In the genomic region with DNA sequence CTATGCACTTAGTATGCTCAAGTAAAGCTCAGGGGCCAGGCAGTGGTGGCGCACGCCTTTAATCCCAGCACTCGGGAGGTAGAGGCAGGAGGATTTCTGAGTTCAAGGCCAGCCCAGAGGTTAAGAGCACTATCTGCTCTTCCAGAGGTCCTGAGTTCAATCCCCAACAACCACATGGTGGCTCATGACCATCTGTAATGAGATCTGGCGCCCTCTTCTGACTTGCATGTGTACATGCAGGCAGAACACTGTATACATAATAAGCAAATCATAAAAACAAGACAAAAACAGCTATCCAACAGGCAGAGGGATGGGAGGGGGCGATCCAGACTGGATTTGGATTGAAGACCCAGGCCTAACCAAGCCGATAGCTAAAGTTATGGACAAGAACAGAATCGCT, we compare ENCODE assay signal across 11 mouse cellular contexts. TPM values are rescaled to one million over a fixed set of nuclear protein-coding genes. Genes with fewer than 3 reads are reported as not detected.
DNase-seq lines count a peak whose midpoint lies in the region; ATAC-seq and TF ChIP-seq lines count a peak whose summit lies in the region.
"Had no signal": no experiment of that assay in that cellular context is flagged by ENCODE, and none has a peak within 500 bp of the region (broad histone marks: within the 10 kb centered on the region; RNA-seq: fewer than 3 reads in every experiment).

No protein-coding gene starts in this region.

- peak overlapping the region; percentile 70 for H3K27ac ChIP-seq in heart, embryonic 15.5 days
- no peak overlapping the region for H3K27ac ChIP-seq in testis, adult 2 months (ENCODE audit: control insufficient read depth, insufficient read depth, low read depth, low read length)
- peak overlapping the region; percentile 77 for H3K27ac ChIP-seq in embryonic facial prominence, embryonic 15.5 days (replicated peaks)
- H3K27ac ChIP-seq: midbrain, embryonic 10.5 days had no signal

- no peak for DNase-seq in heart, adult 9 months (ENCODE audit: low spot score in 2 of 2)
- DNase-seq in testis, postnatal 10 days (ENCODE audit: low spot score), result no peak
- no peak for DNase-seq in right cerebral cortex, postnatal 36 days (ENCODE audit: low spot score in 2 of 2)
- DNase-seq in layer of hippocampus, postnatal 14 days (ENCODE audit: low spot score in 2 of 2), result no peak
- DNase-seq in kidney, adult 18-20 months, result no peak

- peaks cover 44% of the 10 kb centered on the region for H3K4me1 ChIP-seq in heart, embryonic 15.5 days (replicated peaks)
- peaks cover 11% of the 10 kb centered on the region for H3K4me1 ChIP-seq in testis, adult 2 months (ENCODE audit: control insufficient read depth, insufficient read depth, low read length)
- H3K4me1 ChIP-seq in embryonic facial prominence, embryonic 15.5 days, result peaks cover 21% of the 10 kb centered on the region

- no peaks in the 10 kb centered on the region for H3K36me3 ChIP-seq in heart, embryonic 15.5 days
- no peaks in the 10 kb centered on the region for H3K36me3 ChIP-seq in testis, adult 2 months (ENCODE audit: control insufficient read depth, insufficient read depth, low read length)
- no peaks in the 10 kb centered on the region for H3K36me3 ChIP-seq in embryonic facial prominence, embryonic 15.5 days
- H3K36me3 ChIP-seq: midbrain, embryonic 10.5 days had no signal

- TF ChIP-seq POLR2A in testis, adult 2 months (IDR thresholded peaks at IDR 0.05; ENCODE audit: control insufficient read depth, low read depth, low read length), result no peak

- H3K4me2 ChIP-seq in heart, embryonic 15.5 days, result no peak overlapping the region
- no peak overlapping the region for H3K4me2 ChIP-seq in embryonic facial prominence, embryonic 15.5 days (replicated peaks)

- ATAC-seq in heart, embryonic 15.5 days (replicated peaks; ENCODE audit: insufficient number of reproducible peaks, insufficient read depth, low FRiP score, low read depth), result no peak
- ATAC-seq in embryonic facial prominence, embryonic 15.5 days (ENCODE audit: insufficient number of reproducible peaks, low FRiP score, low TSS enrichment, low read depth), result no peak

- H3K4me3 ChIP-seq in heart, embryonic 15.5 days, result no peak overlapping the region
- no peak overlapping the region for H3K4me3 ChIP-seq in testis, adult 2 months (ENCODE audit: control insufficient read depth, low read depth, low read length)
- H3K4me3 ChIP-seq in embryonic facial prominence, embryonic 15.5 days (replicated peaks), result no peak overlapping the region
- H3K4me3 ChIP-seq: midbrain, embryonic 10.5 days had no signal

- peak; percentile 5; the same call in 1 of the 2 replicates for TF ChIP-seq CTCF in testis, adult 2 months (IDR thresholded peaks at IDR 0.05; ENCODE audit: control insufficient read depth, insufficient read depth, insufficient replicate concordance, low read depth, low read length)

- 77% methylated on average over 7 of the region's 7 CpGs for WGBS in heart, embryonic 15.5 days
- WGBS in embryonic facial prominence, embryonic 15.5 days, result 72% methylated on average over 7 of the region's 7 CpGs

- H3K9ac ChIP-seq in heart, embryonic 15.5 days, result no peak overlapping the region
- no peak overlapping the region for H3K9ac ChIP-seq in embryonic facial prominence, embryonic 15.5 days

- no peaks in the 10 kb centered on the region for H3K9me3 ChIP-seq in heart, embryonic 15.5 days (replicated peaks)
- no peaks in the 10 kb centered on the region for H3K9me3 ChIP-seq in embryonic facial prominence, embryonic 15.5 days (replicated peaks)
- H3K9me3 ChIP-seq: midbrain, embryonic 10.5 days had no signal

- no peaks in the 10 kb centered on the region for H3K27me3 ChIP-seq in heart, embryonic 15.5 days
- no peaks in the 10 kb centered on the region for H3K27me3 ChIP-seq in testis, adult 2 months (ENCODE audit: control insufficient read depth, insufficient read depth, low read length)
- H3K27me3 ChIP-seq in embryonic facial prominence, embryonic 15.5 days, result no peaks in the 10 kb centered on the region

RNA-seq across cellular contexts. Expression of a gene that starts 5.8 kb away (rescaled TPM):
- 1,147 and 1,218 TPM in 2 replicates for polyA plus RNA-seq in heart, embryonic 15.5 days (2015; fragmentation: Nextera tagmentation; extraction: Ambion mirVana)
- polyA plus RNA-seq in testis, adult 2 months (2012; rRNA removed), result 99.1 and 109 TPM in 2 replicates
- polyA plus RNA-seq in embryonic facial prominence, embryonic 15.5 days (2015; fragmentation: Nextera tagmentation; extraction: Ambion mirVana), result 1,563 and 1,577 TPM in 2 replicates
- 1,000 to 10,000 TPM; 1,658 to 1,733 TPM for total RNA-seq in layer of hippocampus, postnatal 14 days (2021)

RNA-seq across cellular contexts. Expression of a gene that starts 15.2 kb away (rescaled TPM):
- polyA plus RNA-seq in heart, embryonic 15.5 days (2015; fragmentation: Nextera tagmentation; extraction: Ambion mirVana), result 75.8 and 98.4 TPM in 2 replicates
- 26.6 and 35.6 TPM in 2 replicates for polyA plus RNA-seq in testis, adult 2 months (2012; rRNA removed)
- 133 and 139 TPM in 2 replicates for polyA plus RNA-seq in embryonic facial prominence, embryonic 15.5 days (2015; fragmentation: Nextera tagmentation; extraction: Ambion mirVana)
- total RNA-seq in layer of hippocampus, postnatal 14 days (2021), result 10 to 100 TPM; 47.3 to 52.8 TPM

RNA-seq across cellular contexts. Expression of a gene that starts 20.6 kb away (rescaled TPM):
- 90.9 and 120 TPM in 2 replicates for polyA plus RNA-seq in heart, embryonic 15.5 days (2015; fragmentation: Nextera tagmentation; extraction: Ambion mirVana)
- 138 and 143 TPM in 2 replicates for polyA plus RNA-seq in testis, adult 2 months (2012; rRNA removed)
- 92.7 and 99.7 TPM in 2 replicates for polyA plus RNA-seq in embryonic facial prominence, embryonic 15.5 days (2015; fragmentation: Nextera tagmentation; extraction: Ambion mirVana)
- 10 to 100 TPM; 17.5 to 22.9 TPM for total RNA-seq in layer of hippocampus, postnatal 14 days (2021)

RNA-seq across cellular contexts. Expression of a gene that starts 23.1 kb away (rescaled TPM):
- 0.16 and 0.24 TPM in 2 replicates for polyA plus RNA-seq in heart, embryonic 15.5 days (2015; fragmentation: Nextera tagmentation; extraction: Ambion mirVana)
- polyA plus RNA-seq in testis, adult 2 months (2012; rRNA removed), result 3.4 and 4.4 TPM in 2 replicates
- polyA plus RNA-seq in embryonic facial prominence, embryonic 15.5 days (2015; fragmentation: Nextera tagmentation; extraction: Ambion mirVana), result 29.9 and 41.1 TPM in 2 replicates
- not detected for total RNA-seq in layer of hippocampus, postnatal 14 days (2021)
- total RNA-seq: layer of hippocampus, adult 18-20 months had no signal
- polyA plus RNA-seq: gonadal fat pad, adult 2 months had no signal

RNA-seq across cellular contexts. Expression of a gene that starts 23.3 kb away (rescaled TPM):
- polyA plus RNA-seq in heart, embryonic 15.5 days (2015; fragmentation: Nextera tagmentation; extraction: Ambion mirVana), result 3.0 and 6.8 TPM in 2 replicates
- polyA plus RNA-seq in testis, adult 2 months (2012; rRNA removed), result 0.83 and 0.95 TPM in 2 replicates
- 5.5 and 6.3 TPM in 2 replicates for polyA plus RNA-seq in embryonic facial prominence, embryonic 15.5 days (2015; fragmentation: Nextera tagmentation; extraction: Ambion mirVana)
- total RNA-seq in layer of hippocampus, postnatal 14 days (2021), result 1 to 10 TPM; 3.4 to 3.6 TPM

Comparison
In these comparisons a context has a peak if more than half of its experiments do, and no peak if none do; other contexts are left out.
1. RNA of a gene that starts 5.8 kb away (polyA plus RNA-seq): 1,563 to 1,577 TPM in embryonic facial prominence, embryonic 15.5 days and 1,147 to 1,218 TPM in heart, embryonic 15.5 days; 99.1 to 109 TPM in testis, adult 2 months; every median in the first group is over 10 times any median in the second.